Mouse (Mus musculus): ENCODE data around the gene Tmx1. TPM values are rescaled to one million over a fixed set of nuclear protein-coding genes. Genes with fewer than 3 reads are reported as not detected.

Gene Tmx1
- polyA plus RNA-seq, 1 experiment from 2014 or later: 123 TPM

DNA sequence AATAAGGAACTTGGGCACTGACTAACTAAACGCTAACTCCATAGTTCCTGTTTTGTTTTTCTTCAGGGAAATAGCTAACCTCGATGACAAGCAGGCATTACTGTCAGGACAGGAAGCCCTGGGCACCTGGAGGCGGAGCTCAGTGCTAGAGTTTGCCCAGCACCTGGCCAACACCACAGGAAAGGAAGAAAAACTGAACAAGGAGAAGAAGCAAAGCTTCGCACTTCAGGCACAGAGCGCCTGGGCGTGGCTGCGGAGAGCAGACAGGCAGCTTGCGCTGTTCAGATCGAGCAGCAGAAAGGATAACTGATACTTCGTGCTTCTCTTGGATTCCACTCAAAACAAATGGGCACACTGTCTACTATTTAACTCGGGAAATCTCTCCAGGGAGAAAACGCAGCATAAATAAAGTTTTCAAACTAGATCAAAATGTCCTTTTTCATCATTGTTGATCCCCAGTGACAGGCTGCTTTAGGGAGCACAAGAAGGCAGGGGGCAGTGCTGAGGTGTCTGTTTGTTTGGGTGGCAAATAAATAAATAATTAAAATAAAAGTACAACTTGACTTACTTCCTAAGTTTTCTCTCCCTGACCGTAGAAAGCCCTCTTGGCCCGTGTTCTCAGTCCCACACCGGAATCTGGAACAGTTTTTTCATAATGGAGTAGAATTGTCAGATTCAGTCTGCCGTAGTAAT lies 24.1 kb downstream of the Tmx1 start:
- 63% methylated on average over 16 of the region's 16 CpGs for WGBS
- H3K27me3 ChIP-seq (ENCODE audit: control insufficient read depth, insufficient read depth, low read length): no peaks in the 10 kb centered on the region
- no peak overlapping the region for H3K4me3 ChIP-seq (replicated peaks; ENCODE audit: low read length)
- H3K9ac ChIP-seq (ENCODE audit: low read length): no peak overlapping the region
- H3K4me2 ChIP-seq (ENCODE audit: low read depth, low read length): no peak overlapping the region
- no peak overlapping the region for H3K27ac ChIP-seq (ENCODE audit: low read length)
- ATAC-seq (ENCODE audit: insufficient read depth, low FRiP score): no peak
- no peaks in the 10 kb centered on the region for H3K36me3 ChIP-seq (ENCODE audit: control insufficient read depth, insufficient read depth, low read length)
- H3K4me1 ChIP-seq (ENCODE audit: control insufficient read depth, insufficient read depth, low read length): no peaks in the 10 kb centered on the region
- no peaks in the 10 kb centered on the region for H3K9me3 ChIP-seq (replicated peaks; ENCODE audit: control insufficient read depth, low read length)

DNA sequence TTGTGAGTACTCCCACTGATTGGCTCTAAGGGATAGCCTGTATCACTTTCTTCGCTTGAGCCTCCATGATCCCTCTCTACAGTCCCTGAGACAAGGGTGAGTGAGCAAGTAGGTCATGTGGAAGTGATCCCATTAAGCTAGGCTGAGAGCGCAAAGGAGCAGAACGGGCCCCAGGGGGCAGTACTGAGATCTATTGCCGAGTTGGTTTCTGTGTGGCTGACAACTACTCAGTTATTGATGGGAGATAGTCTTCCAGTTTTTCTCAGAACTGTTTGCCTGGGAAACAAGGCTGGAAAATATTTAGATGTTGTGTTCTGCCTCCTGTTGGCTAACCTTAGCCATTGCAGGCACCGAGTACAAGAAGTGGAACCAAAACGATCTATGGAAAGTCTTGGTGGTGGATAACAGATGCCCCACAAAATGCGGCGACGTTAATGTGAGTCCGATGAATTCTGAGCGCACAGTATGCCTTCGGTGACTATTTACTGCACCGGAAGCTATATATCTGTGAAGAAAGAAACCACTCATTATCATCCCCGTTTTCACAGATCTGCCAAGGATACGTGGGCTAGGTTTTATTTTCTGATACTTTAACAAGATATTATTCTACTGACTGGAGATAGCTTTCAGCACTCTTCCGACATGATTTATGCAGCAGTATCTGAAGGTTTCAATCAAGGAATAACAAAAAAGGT lies 24.8 kb downstream of the Tmx1 start:
- Histone ChIP-seq H3K4me2 (ENCODE audit: low read depth, low read length) (no peak overlapping the region), H3K36me3 (ENCODE audit: control insufficient read depth, insufficient read depth, low read length) (no peaks in the 10 kb centered on the region), H3K27me3 (ENCODE audit: control insufficient read depth, insufficient read depth, low read length) (no peaks in the 10 kb centered on the region), H3K27ac (ENCODE audit: low read length) (no peak overlapping the region), H3K9ac (ENCODE audit: low read length) (no peak overlapping the region), H3K4me1 (ENCODE audit: control insufficient read depth, insufficient read depth, low read length) (no peaks in the 10 kb centered on the region), H3K4me3 (replicated peaks; ENCODE audit: low read length) (no peak overlapping the region), H3K9me3 (replicated peaks; ENCODE audit: control insufficient read depth, low read length) (no peaks in the 10 kb centered on the region)
- 77% methylated on average over 16 of the region's 16 CpGs for WGBS
- no peak for ATAC-seq (ENCODE audit: insufficient read depth, low FRiP score)

DNA sequence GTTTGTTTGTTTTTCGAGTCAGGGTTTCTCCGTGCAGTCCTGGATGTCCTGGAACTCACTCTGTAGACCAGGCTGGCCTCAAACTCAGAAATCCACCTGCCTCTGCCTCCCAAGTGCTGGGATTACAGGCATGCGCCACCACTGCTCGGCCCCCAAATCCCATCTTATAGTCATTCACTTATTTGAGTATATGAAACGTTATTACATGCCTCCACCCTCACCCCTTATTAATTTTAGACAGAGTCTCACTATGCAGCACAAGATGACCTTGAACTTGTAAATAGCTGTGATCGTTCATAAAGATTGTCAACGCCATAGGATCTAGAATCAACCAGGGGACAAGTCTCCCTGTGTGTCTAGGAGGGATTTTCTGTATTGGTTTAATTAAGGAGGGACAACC lies 33.1 kb downstream of the Tmx1 start:
- ATAC-seq (ENCODE audit: insufficient read depth, low FRiP score): no peak
- Histone ChIP-seq H3K4me1 (ENCODE audit: control insufficient read depth, insufficient read depth, low read length) (no peaks in the 10 kb centered on the region), H3K9me3 (replicated peaks; ENCODE audit: control insufficient read depth, low read length) (no peaks in the 10 kb centered on the region), H3K9ac (ENCODE audit: low read length) (no peak overlapping the region), H3K4me2 (ENCODE audit: low read depth, low read length) (no peak overlapping the region), H3K36me3 (ENCODE audit: control insufficient read depth, insufficient read depth, low read length) (no peaks in the 10 kb centered on the region), H3K27me3 (ENCODE audit: control insufficient read depth, insufficient read depth, low read length) (no peaks in the 10 kb centered on the region), H3K4me3 (replicated peaks; ENCODE audit: low read length) (no peak overlapping the region), H3K27ac (ENCODE audit: low read length) (no peak overlapping the region)
- 86% methylated on average over 7 of the region's 7 CpGs for WGBS

DNA sequence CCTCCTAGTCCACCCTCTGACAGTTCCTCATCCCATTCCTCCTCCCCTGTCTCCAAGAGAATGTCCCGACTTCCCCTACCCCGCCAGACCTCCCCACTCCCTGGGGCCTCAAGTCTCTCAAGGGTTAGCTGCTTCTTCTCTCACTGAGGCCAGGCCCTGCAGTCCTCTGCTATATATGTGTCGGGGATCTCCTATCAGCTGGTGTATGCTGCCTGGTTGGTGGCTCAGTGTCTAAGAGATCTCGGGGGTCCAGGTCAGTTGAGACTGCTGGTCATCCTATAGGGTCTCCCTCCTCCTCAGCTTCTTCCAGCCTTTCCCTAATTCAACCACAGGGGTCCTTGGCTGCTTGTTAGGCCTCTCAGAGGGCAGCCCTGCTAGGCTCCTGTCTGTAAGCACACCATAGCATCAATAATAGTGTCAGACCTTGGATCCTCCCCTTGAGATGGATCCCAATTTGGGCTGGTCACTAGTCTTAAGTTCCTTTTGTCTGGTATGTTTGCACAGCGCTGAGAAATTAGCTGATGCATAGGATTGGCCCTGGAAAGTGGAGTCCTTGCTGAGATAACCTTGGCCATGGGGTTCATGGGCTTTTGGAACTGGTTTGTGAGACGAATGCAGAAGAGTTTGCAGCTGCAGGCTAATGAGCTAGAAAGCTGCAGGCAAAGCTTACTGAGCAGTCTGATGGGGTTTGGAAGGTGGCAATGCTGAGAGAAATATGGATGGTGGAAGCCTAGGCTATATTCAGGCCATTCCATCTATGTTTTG lies 34.0 kb downstream of the Tmx1 start:
- no peak overlapping the region for H3K9ac ChIP-seq (ENCODE audit: low read length)
- 77% methylated on average over 6 of the region's 6 CpGs for WGBS

DNA sequence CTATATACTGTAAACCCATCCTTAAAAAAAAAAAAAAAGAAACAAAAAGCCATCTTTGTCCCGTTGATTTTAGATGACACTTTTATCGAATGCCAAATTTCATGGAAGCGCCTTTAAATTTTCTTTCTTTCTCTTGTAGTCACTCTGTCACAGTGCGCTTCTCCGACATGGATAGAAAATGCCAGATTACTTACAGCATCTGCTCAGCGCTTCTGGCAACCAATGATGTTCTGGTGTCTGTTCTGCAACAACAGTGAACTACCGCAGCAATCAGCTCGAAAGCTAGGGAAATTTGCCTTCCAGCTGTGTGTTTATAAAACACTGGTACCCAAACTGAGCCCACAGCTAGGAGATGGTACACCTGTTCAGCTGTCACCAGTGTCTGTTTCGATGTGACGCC lies 39.5 kb downstream of the Tmx1 start:
- H3K4me3 ChIP-seq (replicated peaks; ENCODE audit: low read length): no peak overlapping the region
- no peak for ATAC-seq (ENCODE audit: insufficient read depth, low FRiP score)
- no peak overlapping the region for H3K4me2 ChIP-seq (ENCODE audit: low read depth, low read length)
- no peak overlapping the region for H3K9ac ChIP-seq (ENCODE audit: low read length)
- WGBS: 83% methylated on average over 10 of the region's 10 CpGs
- H3K4me1 ChIP-seq (ENCODE audit: control insufficient read depth, insufficient read depth, low read length): 0 out of 2 replicates have a peak, but pooled peaks cover 3% of the 10 kb centered on the region
- H3K27ac ChIP-seq (ENCODE audit: low read length): no peak overlapping the region
- no peaks in the 10 kb centered on the region for H3K9me3 ChIP-seq (replicated peaks; ENCODE audit: control insufficient read depth, low read length)
- H3K27me3 ChIP-seq (ENCODE audit: control insufficient read depth, insufficient read depth, low read length): no peaks in the 10 kb centered on the region
- no peaks in the 10 kb centered on the region for H3K36me3 ChIP-seq (ENCODE audit: control insufficient read depth, insufficient read depth, low read length)

More for the DNA sequence above, 34.0 kb downstream of the Tmx1 start:
- no peak for ATAC-seq (ENCODE audit: insufficient read depth, low FRiP score)
- no peaks in the 10 kb centered on the region for H3K36me3 ChIP-seq (ENCODE audit: control insufficient read depth, insufficient read depth, low read length)
- no peaks in the 10 kb centered on the region for H3K9me3 ChIP-seq (replicated peaks; ENCODE audit: control insufficient read depth, low read length)
- no peak overlapping the region for H3K27ac ChIP-seq (ENCODE audit: low read length)
- H3K4me3 ChIP-seq (replicated peaks; ENCODE audit: low read length): no peak overlapping the region
- H3K27me3 ChIP-seq (ENCODE audit: control insufficient read depth, insufficient read depth, low read length): no peaks in the 10 kb centered on the region
- H3K4me2 ChIP-seq (ENCODE audit: low read depth, low read length): no peak overlapping the region
- H3K4me1 ChIP-seq (ENCODE audit: control insufficient read depth, insufficient read depth, low read length): no peaks in the 10 kb centered on the region

DNA sequence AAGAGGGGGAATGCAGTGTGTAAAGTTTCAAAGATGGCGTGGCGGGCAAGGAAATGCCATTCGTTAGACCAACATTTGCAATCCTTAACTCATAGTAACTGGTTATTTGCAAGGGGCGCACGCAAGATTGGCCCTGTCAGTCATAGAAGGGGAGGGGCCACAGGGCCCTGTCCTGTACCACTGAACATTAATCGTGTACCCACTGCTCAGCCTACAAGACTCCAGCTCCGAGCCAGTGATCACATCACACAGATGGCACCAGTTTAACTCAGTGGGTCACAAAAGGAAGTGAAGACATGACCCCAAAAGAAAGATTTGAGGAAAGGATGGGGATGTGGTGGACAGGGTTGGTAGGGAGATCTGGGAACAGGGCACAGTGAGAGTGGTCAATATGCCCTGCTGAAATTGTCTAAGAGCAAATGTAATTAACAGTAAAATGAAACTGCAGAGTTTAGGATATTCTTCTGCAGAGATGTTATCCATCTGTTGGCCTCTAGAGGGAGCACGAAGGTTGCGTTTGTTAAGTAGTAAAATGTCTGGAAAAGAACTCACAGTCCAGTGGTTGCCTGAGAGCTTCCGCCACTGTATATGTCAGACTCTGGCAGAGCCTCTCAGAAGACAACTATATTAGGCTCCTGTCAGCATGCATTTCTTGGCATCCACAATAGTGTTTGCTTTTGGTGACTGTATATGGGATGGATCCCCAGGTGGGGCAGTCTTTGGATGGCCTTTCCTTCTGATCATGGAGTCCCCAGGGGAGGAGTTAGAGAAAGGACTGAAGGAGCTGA lies 41.8 kb downstream of the Tmx1 start:
- H3K36me3 ChIP-seq (ENCODE audit: control insufficient read depth, insufficient read depth, low read length): no peaks in the 10 kb centered on the region
- no peak overlapping the region for H3K9ac ChIP-seq (ENCODE audit: low read length)
- H3K27me3 ChIP-seq (ENCODE audit: control insufficient read depth, insufficient read depth, low read length): no peaks in the 10 kb centered on the region
- H3K4me3 ChIP-seq (replicated peaks; ENCODE audit: low read length): no peak overlapping the region
- 0 out of 2 replicates have a peak, but pooled peaks cover 3% of the 10 kb centered on the region for H3K4me1 ChIP-seq (ENCODE audit: control insufficient read depth, insufficient read depth, low read length)
- 0 out of 2 replicates have a peak, but pooled peaks cover 3% of the 10 kb centered on the region for H3K9me3 ChIP-seq (replicated peaks; ENCODE audit: control insufficient read depth, low read length)
- peak overlapping the region; percentile 35; the same call in 1 of the 2 replicates for H3K27ac ChIP-seq (ENCODE audit: low read length)
- no peak overlapping the region for H3K4me2 ChIP-seq (ENCODE audit: low read depth, low read length)
- WGBS: 56% methylated on average over 10 of the region's 10 CpGs
- ATAC-seq (ENCODE audit: insufficient read depth, low FRiP score): peak; percentile 75; the same call in 1 of the 2 replicates

DNA sequence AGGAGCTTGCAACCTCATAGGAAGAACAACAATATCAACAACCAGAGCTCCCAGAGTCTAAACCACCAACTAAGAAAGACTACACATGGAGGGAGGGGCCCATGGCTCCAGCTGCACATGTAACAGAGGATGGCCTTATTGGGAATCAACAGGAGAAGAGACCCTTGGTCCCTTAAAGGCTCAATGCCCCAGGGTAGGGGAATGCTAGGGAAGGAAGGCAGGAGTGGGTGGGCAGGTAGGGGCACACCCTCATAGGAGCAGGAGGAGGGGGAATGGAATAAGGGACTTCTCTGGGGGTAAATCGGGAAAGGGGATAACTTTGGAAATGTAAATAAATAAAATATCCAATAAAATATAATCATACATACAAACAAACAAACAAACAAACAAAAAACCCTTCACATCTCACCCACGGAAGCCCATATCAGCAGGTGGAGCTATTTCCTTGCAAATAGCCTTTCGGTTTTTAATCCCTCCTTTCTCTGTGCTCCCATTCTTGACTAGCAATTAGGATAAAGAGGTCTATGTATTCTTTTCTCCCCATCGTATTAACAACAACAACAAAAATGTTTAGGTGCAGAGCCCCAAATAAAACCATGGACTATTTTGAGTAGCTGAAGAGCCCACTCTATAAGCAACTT lies 42.5 kb downstream of the Tmx1 start:
- H3K27ac ChIP-seq (ENCODE audit: low read length): peak overlapping the region; percentile 35; the same call in 1 of the 2 replicates
- H3K27me3 ChIP-seq (ENCODE audit: control insufficient read depth, insufficient read depth, low read length): no peaks in the 10 kb centered on the region
- H3K36me3 ChIP-seq (ENCODE audit: control insufficient read depth, insufficient read depth, low read length): no peaks in the 10 kb centered on the region
- H3K4me1 ChIP-seq (ENCODE audit: control insufficient read depth, insufficient read depth, low read length): 0 out of 2 replicates have a peak, but pooled peaks cover 3% of the 10 kb centered on the region
- no peak overlapping the region for H3K4me2 ChIP-seq (ENCODE audit: low read depth, low read length)
- H3K9ac ChIP-seq (ENCODE audit: low read length): no peak overlapping the region
- 0 out of 2 replicates have a peak, but pooled peaks cover 3% of the 10 kb centered on the region for H3K9me3 ChIP-seq (replicated peaks; ENCODE audit: control insufficient read depth, low read length)
- WGBS: 45% methylated on average over 4 of the region's 4 CpGs
- ATAC-seq (ENCODE audit: insufficient read depth, low FRiP score): peak; percentile 40; the same call in 1 of the 2 replicates
- no peak overlapping the region for H3K4me3 ChIP-seq (replicated peaks; ENCODE audit: low read length)

DNA sequence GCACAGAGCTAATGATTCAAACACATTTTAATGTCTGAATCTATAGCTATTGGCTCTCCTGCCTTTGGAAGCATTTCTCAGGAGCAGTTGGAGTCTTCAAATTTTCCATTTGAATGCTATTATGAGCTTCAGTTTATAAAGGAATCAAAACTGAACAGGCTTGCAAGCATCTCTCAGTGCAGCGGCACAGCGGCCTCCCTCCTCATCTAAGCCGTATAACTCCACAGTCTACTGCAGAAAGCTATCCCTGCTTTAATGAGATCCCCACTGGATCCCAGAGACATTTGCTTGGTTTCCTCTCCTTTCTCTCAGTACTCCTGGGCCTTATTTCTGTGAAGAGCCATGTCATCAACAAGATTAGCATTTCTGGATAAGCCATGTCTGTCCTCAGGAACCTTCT lies 45.2 kb downstream of the Tmx1 start:
- no peak for ATAC-seq (ENCODE audit: insufficient read depth, low FRiP score)
- no peak overlapping the region for H3K27ac ChIP-seq (ENCODE audit: low read length)
- H3K36me3 ChIP-seq (ENCODE audit: control insufficient read depth, insufficient read depth, low read length): no peaks in the 10 kb centered on the region
- no peak overlapping the region for H3K9ac ChIP-seq (ENCODE audit: low read length)
- no peak overlapping the region for H3K4me3 ChIP-seq (replicated peaks; ENCODE audit: low read length)
- H3K27me3 ChIP-seq (ENCODE audit: control insufficient read depth, insufficient read depth, low read length): no peaks in the 10 kb centered on the region
- H3K9me3 ChIP-seq (replicated peaks; ENCODE audit: control insufficient read depth, low read length): 0 out of 2 replicates have a peak, but pooled peaks cover 3% of the 10 kb centered on the region
- 0 out of 2 replicates have a peak, but pooled peaks cover 3% of the 10 kb centered on the region for H3K4me1 ChIP-seq (ENCODE audit: control insufficient read depth, insufficient read depth, low read length)
- H3K4me2 ChIP-seq (ENCODE audit: low read depth, low read length): no peak overlapping the region
- 94% methylated on average over 3 of the region's 3 CpGs for WGBS

Measured in stomach, embryonic 16.5 days (tissue).